Mouse (Mus musculus) urinary bladder, adult 18-20 months (tissue): ENCODE measurements at regions not wholly inside any gene's neighbourhood (a gene's known extent, or its start where the extent isn't known, plus 50 kb on each side); places are given as distances from the start of the nearest gene placed in this dataset.

Experiments used
- DNase-seq, 2 experiments: peaks; one replicate each; pipeline ENCODE4 v3.0.0; 2022; ENCODE audit warnings: low spot score in 2 of 2, mixed read lengths in 2 of 2

- no peak for DNase-seq
Observed at GRCm38 (mm10) chr5:85706598-85706997, 358.8 kb downstream of the Cenpc1 start.

GRCm38 (mm10) chr5:85706084-85706483 is 359.3 kb downstream of the Cenpc1 start:
- no peak for DNase-seq

GRCm38 (mm10) chr5:85677872-85678271 is 387.5 kb downstream of the Cenpc1 start:
- no peak for DNase-seq

GRCm38 (mm10) chr5:85671121-85671520 is 394.3 kb downstream of the Cenpc1 start:
- DNase-seq = no peak

- no peak for DNase-seq
Observed at GRCm38 (mm10) chr5:85661487-85661886, 403.9 kb downstream of the Cenpc1 start.

- DNase-seq = no peak
Observed at GRCm38 (mm10) chr5:85621078-85621477, 444.3 kb downstream of the Cenpc1 start.

- no peak for DNase-seq
Observed at GRCm38 (mm10) chr5:85614783-85615182, 450.6 kb downstream of the Cenpc1 start.

DNA sequence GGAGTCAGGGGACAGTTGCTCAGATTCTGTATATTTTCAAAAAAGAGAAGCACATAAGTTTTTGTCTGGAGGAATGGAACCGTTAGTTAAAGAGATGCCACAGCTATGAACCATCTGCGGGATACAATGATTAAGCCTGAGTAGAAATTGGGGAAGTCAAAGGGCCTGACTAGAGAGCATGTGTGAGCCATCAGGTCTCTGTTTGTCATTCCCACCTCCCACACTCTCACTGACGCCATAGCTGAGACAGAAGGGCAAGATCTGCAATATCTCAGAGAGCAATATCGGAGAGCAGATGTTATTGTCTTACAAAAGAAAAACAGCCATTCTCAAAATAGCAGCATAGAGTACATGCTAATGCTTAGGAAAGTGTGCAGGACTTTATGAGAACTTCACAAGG is 452.8 kb downstream of the Cenpc1 start:
- DNase-seq = no peak

DNA sequence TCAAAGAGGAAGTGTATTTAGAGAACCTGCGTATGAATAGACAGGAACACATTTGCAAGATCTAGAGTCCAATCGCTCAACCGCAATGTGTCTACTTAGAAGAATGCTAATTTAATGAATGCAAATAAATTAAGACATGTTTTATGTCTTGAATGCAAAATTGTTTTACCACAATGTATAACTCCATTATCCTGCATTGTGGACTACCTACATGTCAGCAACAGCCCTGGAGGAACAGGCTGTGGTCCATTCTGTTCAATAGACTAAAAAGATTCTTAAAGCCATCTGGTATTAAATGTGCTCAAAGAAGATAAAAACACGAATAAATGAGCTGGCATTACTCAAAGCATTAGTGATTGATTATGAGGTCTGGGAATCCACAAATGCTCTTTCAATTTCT is 456.3 kb downstream of the Cenpc1 start:
- DNase-seq = no peak

DNA sequence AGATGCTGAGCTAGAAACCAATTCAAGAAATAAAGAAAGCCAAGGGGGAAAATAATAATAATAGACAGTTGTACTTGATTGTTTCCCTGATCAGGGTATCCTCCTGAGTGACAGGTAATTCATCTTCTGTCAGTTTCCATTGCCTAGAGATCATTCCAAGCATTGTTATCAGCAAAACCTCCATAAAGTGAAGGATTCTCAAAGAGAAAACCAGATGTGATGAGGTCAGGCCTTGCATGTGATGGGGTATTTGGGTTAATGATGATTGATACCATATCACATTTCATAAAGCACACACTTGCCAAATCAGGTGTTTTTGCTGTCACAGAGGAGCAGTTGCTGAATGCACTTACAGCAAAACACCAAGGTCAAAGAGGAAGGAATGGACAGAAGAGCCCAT is 467.2 kb downstream of the Cenpc1 start:
- no peak for DNase-seq

GRCm38 (mm10) chr5:85595082-85595447 is 470.3 kb downstream of the Cenpc1 start:
- DNase-seq = no peak

DNA sequence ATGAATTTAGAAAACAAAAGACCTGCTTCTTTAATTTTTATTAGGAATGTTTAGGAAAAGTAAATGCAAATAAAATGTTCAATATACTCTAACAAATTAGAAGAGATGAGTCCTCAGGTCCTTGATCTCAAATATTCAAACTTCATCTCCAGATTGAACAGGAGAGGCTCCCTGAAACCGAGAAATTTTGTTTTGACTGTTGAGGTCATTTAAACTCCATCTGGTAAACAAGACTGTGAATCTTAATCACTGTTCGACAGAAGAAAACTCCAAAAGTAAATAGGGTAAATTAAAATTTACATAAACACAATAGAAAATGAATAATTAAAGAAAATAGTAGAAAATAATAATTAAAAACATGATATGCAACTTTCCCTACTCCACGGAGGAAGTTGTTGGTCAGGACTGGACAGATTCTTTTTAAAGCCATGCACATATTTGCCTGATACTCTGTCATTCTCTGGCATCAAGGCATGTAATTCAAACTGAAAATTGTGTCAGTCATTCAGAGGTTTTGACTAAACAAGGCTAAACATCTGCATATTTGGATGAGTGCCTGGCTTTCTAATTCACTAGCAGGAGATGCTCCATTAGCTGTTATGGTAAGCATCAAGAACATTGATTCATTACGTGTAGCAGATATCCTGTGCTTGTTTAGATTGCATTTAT is 470.8 kb downstream of the Cenpc1 start:
- no peak for DNase-seq

DNA sequence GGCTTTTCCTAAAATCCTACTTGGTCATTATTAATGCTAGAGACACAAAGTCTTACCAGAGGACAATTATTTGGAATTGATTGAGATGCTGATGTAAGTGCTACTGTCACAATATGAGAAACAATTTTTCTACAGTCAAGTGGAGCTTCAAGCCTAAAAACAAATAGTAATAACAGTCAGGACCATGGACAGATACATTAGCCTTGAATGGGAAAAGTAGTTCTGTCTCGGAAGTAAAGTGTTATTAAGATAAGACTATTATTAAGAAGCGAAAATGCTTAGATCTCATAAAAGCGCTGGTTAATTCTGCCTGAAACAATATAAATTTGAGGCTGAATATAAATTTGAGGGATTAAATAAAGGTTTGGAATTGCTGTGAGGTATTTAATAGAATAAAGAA is 473.1 kb downstream of the Cenpc1 start:
- DNase-seq = no peak

DNA sequence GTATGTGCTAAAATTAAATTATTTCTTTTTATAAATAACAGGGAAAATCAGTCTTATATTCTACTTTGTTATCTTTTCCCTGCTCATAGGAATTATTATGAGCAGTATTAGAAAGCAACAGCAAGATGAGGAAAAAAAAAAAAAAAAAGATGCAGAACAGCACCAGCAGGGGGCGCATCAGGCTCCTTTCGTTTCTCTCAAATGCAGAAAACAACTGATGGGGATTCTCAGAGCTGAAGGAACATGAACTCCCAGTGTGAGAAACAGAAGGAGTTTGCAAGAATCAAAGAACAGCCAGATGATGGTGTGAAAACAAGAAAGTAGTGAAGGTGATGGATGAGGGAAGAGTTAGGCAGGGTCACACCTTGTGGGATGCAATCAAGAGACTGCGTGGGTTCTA is 478.7 kb downstream of the Cenpc1 start:
- no peak for DNase-seq

DNA sequence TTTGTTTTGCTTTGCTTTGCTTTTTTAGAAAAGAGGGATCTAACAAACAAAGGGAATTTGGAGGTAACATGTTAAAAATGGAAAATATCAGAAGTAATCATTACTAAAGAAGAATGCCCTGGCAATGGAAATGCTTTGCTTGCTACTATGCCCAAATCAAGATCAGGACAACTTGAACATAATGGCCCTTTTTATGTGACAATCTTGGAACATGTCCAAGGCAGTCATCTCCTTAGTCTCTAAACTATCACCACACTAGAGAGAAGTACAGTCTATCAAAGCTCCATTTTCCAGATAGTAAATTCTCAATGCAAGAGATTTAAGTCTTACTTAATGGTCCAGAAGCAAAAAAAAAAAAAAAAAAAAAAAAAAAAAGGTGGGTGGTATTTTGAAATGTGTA is 492.9 kb downstream of the Cenpc1 start:
- no peak for DNase-seq

DNA sequence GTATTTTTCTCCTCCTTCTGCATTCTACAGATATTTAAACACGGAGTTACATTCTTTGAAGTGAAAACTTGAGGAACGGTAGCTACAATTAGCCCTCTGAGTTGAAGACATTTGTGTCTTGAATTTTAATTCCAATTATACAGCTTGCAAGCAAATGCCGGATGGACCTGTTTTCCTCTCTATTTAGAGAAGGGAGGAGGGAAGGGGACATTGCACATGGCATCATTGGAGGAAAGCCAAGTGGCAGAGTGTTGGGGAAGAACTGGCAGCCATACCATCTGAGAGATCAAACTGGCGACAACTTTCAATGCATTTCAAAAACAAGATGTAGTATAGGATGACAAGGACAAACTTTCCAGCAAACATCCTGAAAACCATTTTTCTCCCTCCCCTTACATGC is 493.4 kb downstream of the Cenpc1 start:
- DNase-seq = no peak

DNA sequence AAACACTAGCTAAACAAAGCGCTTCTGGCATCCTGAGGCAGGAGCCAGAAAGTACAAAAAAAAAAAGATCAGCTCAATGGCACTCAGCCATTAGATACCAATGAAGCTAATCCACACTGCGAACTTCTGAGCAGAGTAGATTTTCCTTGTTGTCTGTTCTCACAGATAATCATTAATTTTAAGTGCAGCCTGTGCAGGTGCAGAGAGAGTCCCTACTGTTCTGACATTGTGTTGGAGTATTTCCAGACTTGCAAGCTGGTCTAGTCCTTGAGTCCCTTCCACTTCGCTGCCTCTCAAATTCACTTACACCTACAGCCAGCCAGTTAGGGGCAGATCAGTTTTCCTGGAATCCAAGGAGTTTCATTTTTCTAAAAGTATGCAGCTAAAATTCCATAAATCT is 494.0 kb downstream of the Cenpc1 start:
- no peak for DNase-seq

DNA sequence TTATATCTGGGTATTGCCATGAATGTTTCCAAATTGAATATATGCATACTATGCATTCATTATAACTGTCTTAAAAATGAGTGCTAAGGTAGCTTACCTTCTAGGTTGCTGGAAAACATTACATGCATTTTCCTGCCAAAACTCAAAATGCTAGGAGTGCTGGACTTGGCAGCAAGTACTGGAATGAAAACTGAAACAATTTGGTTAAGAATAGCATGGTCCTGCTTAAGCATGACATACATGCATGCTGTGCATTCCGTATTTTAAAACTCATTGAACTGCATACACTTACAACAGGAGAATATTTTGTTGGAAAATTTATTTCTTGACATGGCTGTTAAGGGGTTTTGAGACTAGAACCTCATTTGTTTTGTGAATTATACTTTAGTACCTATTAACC is 529.1 kb downstream of the Cenpc1 start:
- DNase-seq = no peak

- DNase-seq = no peak
Observed at GRCm38 (mm10) chr5:85525385-85526194, 539.8 kb downstream of the Cenpc1 start.

DNA sequence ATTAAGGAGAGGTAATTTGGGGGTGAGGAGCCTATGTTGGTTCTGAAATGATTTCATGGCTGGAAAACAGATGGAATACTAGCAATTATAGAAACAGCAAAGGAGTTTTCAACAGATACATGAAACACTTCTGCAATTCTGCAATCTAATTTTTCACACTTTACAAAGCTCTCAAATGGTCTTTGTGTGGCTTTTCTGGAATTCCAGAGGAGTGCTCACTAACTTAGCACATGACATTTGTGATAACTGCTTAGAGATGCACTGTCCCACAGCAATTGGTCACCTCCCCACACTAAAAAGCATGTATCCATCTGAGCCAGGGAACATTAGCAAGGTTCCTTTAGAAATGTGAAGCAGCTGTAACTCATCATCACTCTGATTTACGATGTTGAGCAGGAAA is 560.1 kb downstream of the Cenpc1 start:
- DNase-seq = no peak

GRCm38 (mm10) chr5:85497261-85497660 is 568.1 kb downstream of the Cenpc1 start:
- no peak for DNase-seq

DNA sequence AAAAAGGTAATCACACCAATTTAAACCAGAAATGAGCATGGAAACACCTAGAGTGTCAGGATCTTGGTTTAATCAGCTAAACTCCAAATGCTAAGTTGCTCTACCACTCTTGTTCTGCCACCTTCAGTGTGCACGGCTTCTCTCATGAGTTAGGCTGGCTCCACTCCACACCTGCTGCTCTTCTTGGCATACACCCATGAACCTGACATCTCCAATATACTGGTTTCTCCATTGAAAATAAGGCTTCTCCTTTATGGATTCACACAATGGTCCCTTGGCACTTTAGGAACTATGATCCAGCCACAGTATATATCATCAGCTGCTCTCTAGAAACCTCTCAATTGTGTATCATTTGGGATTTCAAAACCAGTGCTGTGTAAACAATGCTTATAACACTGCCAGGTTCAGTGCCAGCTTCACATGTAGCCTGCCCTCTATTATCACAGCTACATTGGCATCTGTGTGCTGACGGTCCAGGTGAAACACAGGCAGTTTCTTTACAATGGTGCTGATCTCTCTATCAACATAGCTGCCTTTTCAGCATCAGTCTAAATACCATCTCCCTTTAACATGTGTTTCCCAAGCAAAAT is 579.6 kb downstream of the Cenpc1 start:
- DNase-seq = no peak

GRCm38 (mm10) chr5:85485157-85485556 is 580.2 kb downstream of the Cenpc1 start:
- no peak for DNase-seq
